Mouse (Mus musculus): ENCODE results near the gene Sh3bp4. TPM values are rescaled to one million over a fixed set of nuclear protein-coding genes. Genes with fewer than 3 reads are reported as not detected.

Gene Sh3bp4
- polyA plus RNA-seq, 1 experiment from 2014 or later: 28.7 TPM

DNA sequence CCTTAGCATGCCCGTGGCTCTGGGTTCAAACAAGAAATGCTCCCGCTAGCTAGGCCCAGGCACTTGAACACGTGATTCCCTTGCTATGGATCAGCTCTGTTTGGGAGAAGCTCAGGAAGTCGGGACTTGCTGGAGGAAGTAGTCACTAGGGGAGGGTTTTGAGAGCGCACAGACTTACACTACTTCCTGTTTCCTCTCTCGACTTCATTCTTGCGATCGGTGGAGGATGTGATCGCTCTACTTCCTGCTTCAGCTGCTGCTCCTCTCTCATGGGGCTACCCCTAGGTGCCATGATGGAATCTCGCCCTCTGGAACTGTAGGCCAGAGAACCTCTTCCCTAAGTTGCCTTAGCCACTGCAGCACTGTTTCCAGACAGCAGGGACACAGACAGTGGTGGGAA is 27.3 kb upstream of the Sh3bp4 start:
- H3K9ac ChIP-seq: no peak overlapping the region
- WGBS: 87% methylated on average over 10 of the region's 10 CpGs
- H3K4me2 ChIP-seq: no peak overlapping the region
- H3K27me3 ChIP-seq: no peaks in the 10 kb centered on the region
- no peaks in the 10 kb centered on the region for H3K36me3 ChIP-seq
- H3K4me3 ChIP-seq (replicated peaks): no peak overlapping the region
- peaks cover 26% of the 10 kb centered on the region for H3K4me1 ChIP-seq
- H3K9me3 ChIP-seq (replicated peaks): no peaks in the 10 kb centered on the region
- no peak for ATAC-seq (replicated peaks; ENCODE audit: low FRiP score)
- H3K27ac ChIP-seq: no peak overlapping the region

DNA sequence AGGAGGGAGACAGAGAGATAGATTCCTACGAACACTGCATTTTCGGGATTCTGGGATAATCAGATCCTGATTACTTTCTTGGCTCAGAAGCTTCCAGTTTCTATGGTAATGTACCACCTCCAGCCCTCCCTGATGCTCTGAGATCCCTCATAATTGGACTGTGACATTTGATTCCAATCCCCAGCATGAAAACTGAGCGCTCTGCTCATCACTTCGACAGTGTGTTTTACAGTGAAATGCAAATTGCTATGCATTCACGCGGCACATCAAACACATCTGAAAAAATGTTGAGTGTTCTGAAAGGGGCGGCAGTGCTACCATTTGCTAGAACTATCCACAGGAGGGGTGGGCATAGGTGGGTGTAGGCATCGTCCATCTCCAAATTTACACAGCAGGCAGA is 24.8 kb upstream of the Sh3bp4 start:
- peaks cover 13% of the 10 kb centered on the region for H3K4me1 ChIP-seq
- WGBS: 90% methylated on average over 8 of the region's 8 CpGs
- no peak overlapping the region for H3K4me2 ChIP-seq
- ATAC-seq (replicated peaks; ENCODE audit: low FRiP score): no peak
- H3K4me3 ChIP-seq (replicated peaks): no peak overlapping the region
- H3K27me3 ChIP-seq: no peaks in the 10 kb centered on the region
- H3K9ac ChIP-seq: no peak overlapping the region
- H3K27ac ChIP-seq: no peak overlapping the region
- H3K36me3 ChIP-seq: no peaks in the 10 kb centered on the region
- no peaks in the 10 kb centered on the region for H3K9me3 ChIP-seq (replicated peaks)

GRCm38 (mm10) chr1:89049506-89049905 is 20.7 kb upstream of the Sh3bp4 start:
- WGBS: 65% methylated on average over 4 of the region's 4 CpGs
- no peak for ATAC-seq (replicated peaks; ENCODE audit: low FRiP score)
- no peaks in the 10 kb centered on the region for H3K36me3 ChIP-seq

DNA sequence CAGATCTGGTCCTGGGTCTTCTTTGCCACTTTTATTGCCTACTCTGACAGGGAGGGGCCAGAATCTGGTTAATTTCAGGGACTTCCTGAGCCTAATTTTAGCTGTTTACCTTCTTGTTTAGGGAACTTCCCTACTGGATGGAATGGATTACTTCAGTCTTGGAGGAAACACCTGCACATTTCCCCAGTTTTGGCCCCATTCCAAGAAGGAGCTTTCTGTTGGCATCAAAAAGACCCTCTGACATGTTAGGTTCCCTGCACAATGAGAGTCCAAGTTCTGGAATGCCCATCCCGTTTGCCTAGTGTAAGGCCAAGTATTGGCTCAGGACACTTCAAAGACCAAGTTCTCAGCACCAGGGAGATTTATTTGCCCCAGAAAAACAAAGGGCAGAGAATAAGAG is 14.0 kb upstream of the Sh3bp4 start:
- Histone ChIP-seq H3K4me1 (peaks cover 6% of the 10 kb centered on the region; the same call in 1 of the 2 replicates), H3K27me3 (no peaks in the 10 kb centered on the region), H3K27ac (no peak overlapping the region), H3K4me2 (no peak overlapping the region), H3K9ac (no peak overlapping the region), H3K36me3 (no peaks in the 10 kb centered on the region), H3K4me3 (replicated peaks) (no peak overlapping the region), H3K9me3 (replicated peaks) (no peaks in the 10 kb centered on the region)
- ATAC-seq (replicated peaks; ENCODE audit: low FRiP score): no peak
- 56% methylated on average over 1 of the region's 1 CpGs for WGBS

More at GRCm38 (mm10) chr1:89049506-89049905, 20.7 kb upstream of the Sh3bp4 start:
- H3K4me3 ChIP-seq (replicated peaks): no peak overlapping the region
- H3K9me3 ChIP-seq (replicated peaks): no peaks in the 10 kb centered on the region
- no peak overlapping the region for H3K9ac ChIP-seq
- H3K4me2 ChIP-seq: no peak overlapping the region
- no peaks in the 10 kb centered on the region for H3K4me1 ChIP-seq
- no peaks in the 10 kb centered on the region for H3K27me3 ChIP-seq
- H3K27ac ChIP-seq: no peak overlapping the region

- Histone ChIP-seq H3K9me3 (replicated peaks) (no peaks in the 10 kb centered on the region; the same call in 1 of the 2 replicates), H3K4me3 (replicated peaks) (no peak overlapping the region), H3K4me2 (no peak overlapping the region), H3K27ac (no peak overlapping the region), H3K27me3 (no peaks in the 10 kb centered on the region), H3K4me1 (peaks cover 6% of the 10 kb centered on the region; the same call in 1 of the 2 replicates), H3K9ac (no peak overlapping the region), H3K36me3 (no peaks in the 10 kb centered on the region)
- WGBS: 84% methylated on average over 3 of the region's 3 CpGs
- ATAC-seq (replicated peaks; ENCODE audit: low FRiP score): no peak
Measured at GRCm38 (mm10) chr1:89057430-89057829, 12.8 kb upstream of the Sh3bp4 start.

DNA sequence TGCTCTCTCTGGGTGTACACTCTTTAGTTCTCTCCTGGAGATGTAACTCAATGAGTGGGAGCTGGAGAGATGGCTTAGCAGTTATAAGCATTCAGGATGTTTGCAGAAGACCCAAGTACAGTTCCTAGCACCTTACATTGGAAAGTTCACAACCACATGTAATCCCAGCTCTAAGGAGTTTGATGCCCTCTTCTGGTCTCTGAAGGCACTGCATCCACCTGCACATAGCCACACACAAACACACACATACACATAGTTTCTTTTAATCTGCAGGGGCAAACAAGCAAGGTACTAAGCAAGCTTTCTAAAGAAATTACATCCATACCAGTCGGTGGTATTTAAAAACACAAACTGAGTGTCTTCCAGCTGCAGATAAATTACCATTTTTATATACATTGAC is 12.2 kb upstream of the Sh3bp4 start:
- ATAC-seq (replicated peaks; ENCODE audit: low FRiP score): no peak
- Histone ChIP-seq H3K27me3 (no peaks in the 10 kb centered on the region), H3K9me3 (replicated peaks) (no peaks in the 10 kb centered on the region; the same call in 1 of the 2 replicates), H3K4me2 (no peak overlapping the region), H3K4me1 (peaks cover 6% of the 10 kb centered on the region; the same call in 1 of the 2 replicates), H3K36me3 (no peaks in the 10 kb centered on the region), H3K9ac (no peak overlapping the region), H3K4me3 (replicated peaks) (no peak overlapping the region), H3K27ac (no peak overlapping the region)
- 100% methylated on average over 1 of the region's 1 CpGs for WGBS

- no peaks in the 10 kb centered on the region for H3K36me3 ChIP-seq
- no peaks in the 10 kb centered on the region; the same call in 1 of the 2 replicates for H3K9me3 ChIP-seq (replicated peaks)
- peaks cover 6% of the 10 kb centered on the region; the same call in 1 of the 2 replicates for H3K4me1 ChIP-seq
- no peak overlapping the region for H3K4me2 ChIP-seq
- WGBS: 83% methylated on average over 4 of the region's 4 CpGs
- no peaks in the 10 kb centered on the region for H3K27me3 ChIP-seq
- no peak overlapping the region for H3K27ac ChIP-seq
- no peak overlapping the region for H3K9ac ChIP-seq
- no peak for ATAC-seq (replicated peaks; ENCODE audit: low FRiP score)
- no peak overlapping the region for H3K4me3 ChIP-seq (replicated peaks)
Measured at GRCm38 (mm10) chr1:89062977-89063376, 7.2 kb upstream of the Sh3bp4 start.

- ATAC-seq (replicated peaks; ENCODE audit: low FRiP score): no peak
- 81% methylated on average over 3 of the region's 3 CpGs for WGBS
- no peak overlapping the region for H3K4me2 ChIP-seq
Measured at GRCm38 (mm10) chr1:89063800-89064199, 6.4 kb upstream of the Sh3bp4 start.

DNA sequence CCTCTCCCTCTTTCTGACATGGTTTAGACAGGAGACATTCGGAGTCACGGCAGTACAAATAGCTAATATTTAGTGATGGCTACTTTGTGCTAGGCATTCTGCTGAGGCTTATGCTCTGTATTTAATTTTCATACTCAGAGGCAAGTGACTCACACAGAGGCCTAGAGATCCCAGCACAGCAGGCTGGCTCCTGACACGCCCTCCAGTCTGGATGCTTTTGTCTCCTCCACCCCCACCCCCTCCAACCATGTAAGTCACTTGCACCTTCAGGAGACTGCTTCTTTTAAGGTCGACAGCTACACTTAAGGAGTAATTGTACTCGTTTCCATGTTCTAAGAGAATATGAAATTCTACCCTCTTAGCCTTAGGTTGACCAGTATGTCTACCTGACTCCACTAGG is 1.4 kb upstream of the Sh3bp4 start:
- H3K4me1 ChIP-seq: peaks cover 41% of the 10 kb centered on the region
- no peak for ATAC-seq (replicated peaks; ENCODE audit: low FRiP score)
- peak overlapping the region; percentile 93 for H3K27ac ChIP-seq
- H3K4me2 ChIP-seq: peak overlapping the region; percentile 84; the same call in 1 of the 2 replicates
- no peaks in the 10 kb centered on the region for H3K9me3 ChIP-seq (replicated peaks)
- no peak overlapping the region for H3K4me3 ChIP-seq (replicated peaks)
- H3K9ac ChIP-seq: no peak overlapping the region
- 0 out of 2 replicates have a peak, but pooled peaks cover 3% of the 10 kb centered on the region for H3K36me3 ChIP-seq
- H3K27me3 ChIP-seq: no peaks in the 10 kb centered on the region
- 73% methylated on average over 5 of the region's 5 CpGs for WGBS

More at GRCm38 (mm10) chr1:89063800-89064199, 6.4 kb upstream of the Sh3bp4 start:
- Histone ChIP-seq H3K27me3 (no peaks in the 10 kb centered on the region), H3K4me1 (peaks cover 10% of the 10 kb centered on the region), H3K36me3 (no peaks in the 10 kb centered on the region), H3K9ac (no peak overlapping the region), H3K27ac (no peak overlapping the region), H3K4me3 (replicated peaks) (no peak overlapping the region), H3K9me3 (replicated peaks) (no peaks in the 10 kb centered on the region; the same call in 1 of the 2 replicates)

GRCm38 (mm10) chr1:89069479-89070102 is 624 bp upstream of the Sh3bp4 start:
- peaks cover 46% of the 10 kb centered on the region for H3K4me1 ChIP-seq
- peak overlapping the region; percentile 70 for H3K4me3 ChIP-seq (replicated peaks)
- peak overlapping the region; percentile 93 for H3K27ac ChIP-seq
- H3K9ac ChIP-seq: peak overlapping the region; percentile 19; the same call in 1 of the 2 replicates
- H3K27me3 ChIP-seq: no peaks in the 10 kb centered on the region
- H3K4me2 ChIP-seq: peak overlapping the region; percentile 84
- no peaks in the 10 kb centered on the region for H3K9me3 ChIP-seq (replicated peaks)
- 0 out of 2 replicates have a peak, but pooled peaks cover 3% of the 10 kb centered on the region for H3K36me3 ChIP-seq
- 0% methylated on average over 25 of the region's 25 CpGs for WGBS
- peak; percentile 50 for ATAC-seq (replicated peaks; ENCODE audit: low FRiP score)

GRCm38 (mm10) chr1:89070871-89071361 is 701 bp downstream of the Sh3bp4 start:
- H3K4me1 ChIP-seq: peaks cover 51% of the 10 kb centered on the region
- no peaks in the 10 kb centered on the region for H3K9me3 ChIP-seq (replicated peaks)
- H3K4me3 ChIP-seq (replicated peaks): peak overlapping the region; percentile 70
- no peaks in the 10 kb centered on the region for H3K27me3 ChIP-seq
- H3K9ac ChIP-seq: peak overlapping the region; percentile 90
- ATAC-seq (replicated peaks; ENCODE audit: low FRiP score): peak; percentile 10; the same call in 1 of the 2 replicates
- H3K27ac ChIP-seq: peak overlapping the region; percentile 90
- 0 out of 2 replicates have a peak, but pooled peaks cover 3% of the 10 kb centered on the region for H3K36me3 ChIP-seq
- under 1% methylated on average over 28 of the region's 28 CpGs for WGBS
- peak overlapping the region; percentile 84 for H3K4me2 ChIP-seq

GRCm38 (mm10) chr1:89071371-89072142 is 1.3 kb downstream of the Sh3bp4 start:
- Histone ChIP-seq H3K36me3 (0 out of 2 replicates have a peak, but pooled peaks cover 3% of the 10 kb centered on the region), H3K9ac (peak overlapping the region; percentile 90), H3K27me3 (no peaks in the 10 kb centered on the region), H3K4me3 (replicated peaks) (peak overlapping the region; percentile 70), H3K27ac (peak overlapping the region; percentile 90), H3K4me1 (peaks cover 51% of the 10 kb centered on the region), H3K9me3 (replicated peaks) (no peaks in the 10 kb centered on the region), H3K4me2 (peak overlapping the region; percentile 84)
- ATAC-seq (replicated peaks; ENCODE audit: low FRiP score): no peak
- 5% methylated on average over 15 of the region's 15 CpGs for WGBS
